Mouse (Mus musculus): ENCODE data around the gene Clec2l.

DNA sequence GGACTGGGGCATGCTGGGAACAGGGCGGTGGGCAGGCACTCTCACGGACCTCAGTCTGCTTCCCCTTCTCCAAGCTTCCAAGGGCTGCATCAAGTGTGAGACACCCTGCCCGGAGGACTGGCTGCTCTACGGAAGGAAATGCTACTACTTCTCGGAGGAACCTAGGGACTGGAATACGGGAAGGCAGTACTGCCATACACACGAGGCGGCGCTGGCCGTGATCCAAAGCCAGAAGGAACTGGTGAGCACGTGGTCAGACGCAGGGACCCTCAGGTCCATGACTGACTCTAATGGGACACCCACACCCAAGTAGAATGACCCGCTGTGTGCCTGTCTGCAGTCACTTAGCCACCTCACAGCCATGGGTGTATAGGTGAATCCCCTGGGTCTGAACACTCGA lies 13.9 kb downstream of the Clec2l start:
- TF ChIP-seq POLR2A (IDR thresholded peaks at IDR 0.05; ENCODE audit: extremely low read depth, insufficient read depth, low read length) (no peak), CTCF (IDR thresholded peaks at IDR 0.05; ENCODE audit: low read depth, low read length) (no peak)

Data from liver, adult 2 months (tissue).